Mouse (Mus musculus): ENCODE results near the gene Ube2q2. TPM values are rescaled to one million over a fixed set of nuclear protein-coding genes. Genes with fewer than 3 reads are reported as not detected.
"Not testable (repeated sequence)": the region's sequence is repeated elsewhere in the genome, so short reads cannot be mapped to it uniquely, and the experiment has no call there.

Gene Ube2q2
- polyA plus RNA-seq, 1 experiment, result 56.9 TPM

GRCm38 (mm10) chr9:55236235-55237165 lies 87.8 kb downstream of the Ube2q2 start:
- TF ChIP-seq POLR2A (IDR thresholded peaks at IDR 0.05; ENCODE audit: borderline replicate concordance, low read depth, low read length), result no peak
- no peak for TF ChIP-seq CTCF (IDR thresholded peaks at IDR 0.05; ENCODE audit: low read depth, low read length)
- no peak overlapping the region for H3K27ac ChIP-seq (ENCODE audit: insufficient read depth, low read depth, low read length)

DNA sequence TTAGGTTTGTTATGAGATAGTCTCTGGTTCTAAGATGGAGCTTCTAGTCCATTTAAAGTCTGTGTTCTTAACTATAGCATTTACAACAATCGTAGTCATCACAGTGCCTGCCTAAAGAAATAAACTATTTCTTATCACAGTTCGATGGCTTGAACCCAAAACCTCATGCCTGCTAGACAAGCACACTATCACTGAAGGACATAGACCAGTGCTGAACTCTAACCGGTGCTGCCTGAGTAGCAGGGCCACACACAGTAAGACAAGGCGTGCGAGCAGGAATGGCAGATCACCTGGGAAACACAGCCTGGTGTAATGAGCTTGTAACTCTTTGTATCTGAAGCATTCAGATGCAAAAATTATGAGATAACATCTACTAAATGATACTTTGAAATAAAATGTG lies 92.2 kb downstream of the Ube2q2 start:
- Histone ChIP-seq H3K4me3 (ENCODE audit: insufficient read depth, low read length) (no peak overlapping the region), H3K4me1 (ENCODE audit: control insufficient read depth, insufficient read depth, low read length) (peaks cover 2% of the 10 kb centered on the region; the same call in 1 of the 2 replicates), H3K27ac (ENCODE audit: insufficient read depth, low read depth, low read length) (no peak overlapping the region)
- TF ChIP-seq CTCF (IDR thresholded peaks at IDR 0.05; ENCODE audit: low read depth, low read length) (no peak), POLR2A (IDR thresholded peaks at IDR 0.05; ENCODE audit: borderline replicate concordance, low read depth, low read length) (no peak)

More at GRCm38 (mm10) chr9:55236235-55237165, 87.8 kb downstream of the Ube2q2 start:
- H3K4me1 ChIP-seq (ENCODE audit: control insufficient read depth, insufficient read depth, low read length), result no peaks in the 10 kb centered on the region
- no peak overlapping the region for H3K4me3 ChIP-seq (ENCODE audit: insufficient read depth, low read length)

DNA sequence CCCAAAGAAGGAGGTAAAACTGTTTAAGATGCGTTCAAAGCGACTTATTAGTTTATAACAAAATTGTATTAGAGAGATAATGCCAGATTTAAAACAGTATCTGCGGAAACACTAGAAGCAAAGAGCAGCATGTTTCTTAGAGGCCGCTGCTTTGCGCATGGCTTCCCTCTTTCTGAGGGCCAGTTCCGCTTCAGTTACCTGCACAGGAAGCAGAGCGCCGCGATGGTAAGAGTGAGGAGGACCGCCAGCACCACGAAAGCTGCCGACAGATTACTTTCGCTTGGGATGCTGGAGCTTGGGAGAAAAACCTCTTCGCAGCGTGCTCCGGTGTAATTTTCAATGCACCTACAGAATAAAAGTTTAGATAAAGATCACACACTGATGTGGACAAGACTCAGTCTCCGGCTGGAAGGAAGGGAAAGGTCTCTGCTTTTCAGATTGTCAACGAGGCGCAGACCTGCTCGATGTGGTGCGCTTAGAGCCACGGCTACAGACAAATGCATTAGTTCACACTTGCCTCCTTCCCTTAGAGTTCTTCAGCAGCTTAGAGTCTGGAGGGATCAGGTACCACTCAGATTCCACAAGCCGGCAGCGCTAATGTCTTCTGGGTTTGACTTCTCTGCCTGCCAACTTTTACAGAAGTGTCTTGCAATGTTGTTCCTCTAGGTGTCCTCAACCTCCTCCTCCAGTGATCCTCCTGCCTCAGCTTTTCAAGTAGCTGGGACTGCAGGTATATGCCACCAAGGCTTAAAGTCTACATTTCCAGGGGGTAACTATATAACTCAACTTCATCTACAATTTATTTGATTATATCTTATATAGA lies 93.4 kb downstream of the Ube2q2 start:
- H3K4me3 ChIP-seq (ENCODE audit: insufficient read depth, low read length), result no peak overlapping the region
- peaks cover 5% of the 10 kb centered on the region; the same call in 1 of the 2 replicates for H3K4me1 ChIP-seq (ENCODE audit: control insufficient read depth, insufficient read depth, low read length)
- no peak overlapping the region for H3K27ac ChIP-seq (ENCODE audit: insufficient read depth, low read depth, low read length)
- no peak for TF ChIP-seq POLR2A (IDR thresholded peaks at IDR 0.05; ENCODE audit: borderline replicate concordance, low read depth, low read length)
- no peak for TF ChIP-seq CTCF (IDR thresholded peaks at IDR 0.05; ENCODE audit: low read depth, low read length)

GRCm38 (mm10) chr9:55243280-55243679 lies 94.6 kb downstream of the Ube2q2 start:
- H3K27ac ChIP-seq (ENCODE audit: insufficient read depth, low read depth, low read length), result no peak overlapping the region

GRCm38 (mm10) chr9:55244079-55244478 lies 95.4 kb downstream of the Ube2q2 start:
- Histone ChIP-seq H3K4me3 (ENCODE audit: insufficient read depth, low read length) (no peak overlapping the region), H3K4me1 (ENCODE audit: control insufficient read depth, insufficient read depth, low read length) (peaks cover 7% of the 10 kb centered on the region; the same call in 1 of the 2 replicates), H3K27ac (ENCODE audit: insufficient read depth, low read depth, low read length) (no peak overlapping the region)
- no peak for TF ChIP-seq CTCF (IDR thresholded peaks at IDR 0.05; ENCODE audit: low read depth, low read length)
- no peak for TF ChIP-seq POLR2A (IDR thresholded peaks at IDR 0.05; ENCODE audit: borderline replicate concordance, low read depth, low read length)

More at GRCm38 (mm10) chr9:55243280-55243679, 94.6 kb downstream of the Ube2q2 start:
- Histone ChIP-seq H3K4me3 (ENCODE audit: insufficient read depth, low read length) (no peak overlapping the region), H3K4me1 (ENCODE audit: control insufficient read depth, insufficient read depth, low read length) (peaks cover 5% of the 10 kb centered on the region; the same call in 1 of the 2 replicates)
- TF ChIP-seq POLR2A (IDR thresholded peaks at IDR 0.05; ENCODE audit: borderline replicate concordance, low read depth, low read length), result no peak
- TF ChIP-seq CTCF (IDR thresholded peaks at IDR 0.05; ENCODE audit: low read depth, low read length), result no peak

DNA sequence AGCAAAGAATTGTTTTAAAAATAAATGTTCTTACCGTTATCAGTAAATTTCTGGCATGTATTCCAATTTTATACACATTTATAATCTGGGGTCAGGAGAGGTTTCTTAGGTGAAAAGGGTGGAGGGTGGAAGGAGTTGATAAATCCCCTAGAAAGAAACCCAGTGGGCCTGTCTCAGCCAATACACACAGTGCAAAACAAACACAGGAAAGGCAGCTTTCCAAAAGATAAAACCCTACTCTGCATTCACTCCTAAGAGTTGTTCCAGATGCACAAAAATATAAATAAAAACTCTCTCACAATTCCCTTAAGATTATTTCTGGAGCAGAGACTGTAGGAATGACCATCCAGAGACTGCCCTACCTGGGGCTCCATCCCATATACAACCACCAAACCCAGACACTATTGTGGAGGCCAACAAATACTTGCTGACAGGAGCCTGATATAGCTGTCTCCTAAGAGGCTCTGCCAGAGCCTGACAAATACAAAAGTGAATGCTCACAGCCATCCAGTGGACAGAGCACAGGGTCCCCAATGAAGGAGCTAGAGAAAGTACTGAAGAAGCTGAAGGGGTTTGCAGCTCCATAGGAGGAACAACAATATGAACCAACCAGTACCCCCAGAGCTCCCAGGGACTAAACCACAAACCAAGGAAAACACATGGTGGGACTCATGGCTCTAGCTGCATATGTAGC lies 96.5 kb downstream of the Ube2q2 start:
- H3K27ac ChIP-seq (ENCODE audit: insufficient read depth, low read depth, low read length); H3K4me1 ChIP-seq (ENCODE audit: control insufficient read depth, insufficient read depth, low read length); H3K4me3 ChIP-seq (ENCODE audit: insufficient read depth, low read length): not testable (repeated sequence)

DNA sequence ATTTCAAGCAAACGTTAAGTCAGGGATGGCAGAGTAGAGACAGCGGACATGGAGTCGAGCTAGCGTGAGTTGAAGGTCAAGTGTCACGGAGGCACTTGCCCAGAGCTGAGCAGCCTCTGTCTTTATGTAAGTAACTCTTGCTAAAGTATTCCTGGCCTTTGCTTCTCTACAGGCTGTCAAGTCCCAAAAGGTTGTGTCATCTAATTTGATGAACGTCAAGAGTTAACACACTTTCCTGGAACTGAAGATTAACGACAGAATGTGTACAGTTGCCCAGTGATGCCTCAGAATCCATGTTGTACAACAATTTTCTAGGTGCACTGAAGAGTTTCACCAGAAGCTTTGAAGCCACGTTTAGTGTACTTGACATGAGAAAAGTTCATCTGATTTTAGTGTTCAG lies 97.8 kb downstream of the Ube2q2 start:
- no peak overlapping the region for H3K4me3 ChIP-seq (ENCODE audit: insufficient read depth, low read length)

DNA sequence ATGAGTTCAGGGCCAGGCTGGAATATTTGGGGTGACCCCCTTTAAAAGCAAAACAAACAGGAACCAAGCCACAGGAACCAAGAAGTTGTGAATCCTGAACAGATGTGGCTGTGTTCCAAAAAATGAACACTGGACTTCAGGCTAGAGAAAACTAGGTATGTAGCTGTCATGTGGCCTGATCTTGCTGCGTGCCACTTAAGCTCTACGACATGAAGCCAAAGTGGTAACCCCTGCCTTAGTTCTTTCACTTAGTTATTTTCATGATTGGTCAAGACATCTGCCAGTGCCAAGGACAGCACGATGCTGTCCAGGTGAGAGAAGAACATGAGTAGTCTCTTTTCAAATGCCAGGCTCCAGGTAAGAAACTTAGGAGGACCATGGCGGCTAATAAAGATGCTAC lies 98.3 kb downstream of the Ube2q2 start:
- TF ChIP-seq CTCF (IDR thresholded peaks at IDR 0.05; ENCODE audit: low read depth, low read length) (no peak), POLR2A (IDR thresholded peaks at IDR 0.05; ENCODE audit: borderline replicate concordance, low read depth, low read length) (no peak)
- Histone ChIP-seq H3K4me1 (ENCODE audit: control insufficient read depth, insufficient read depth, low read length) (peaks cover 15% of the 10 kb centered on the region), H3K4me3 (ENCODE audit: insufficient read depth, low read length) (no peak overlapping the region), H3K27ac (ENCODE audit: insufficient read depth, low read depth, low read length) (no peak overlapping the region)

More for the DNA sequence above, 97.8 kb downstream of the Ube2q2 start:
- TF ChIP-seq CTCF (IDR thresholded peaks at IDR 0.05; ENCODE audit: low read depth, low read length) (no peak), POLR2A (IDR thresholded peaks at IDR 0.05; ENCODE audit: borderline replicate concordance, low read depth, low read length) (no peak)
- no peak overlapping the region for H3K27ac ChIP-seq (ENCODE audit: insufficient read depth, low read depth, low read length)
- peaks cover 15% of the 10 kb centered on the region for H3K4me1 ChIP-seq (ENCODE audit: control insufficient read depth, insufficient read depth, low read length)

GRCm38 (mm10) chr9:55248465-55248864 lies 99.8 kb downstream of the Ube2q2 start:
- no peak for TF ChIP-seq CTCF (IDR thresholded peaks at IDR 0.05; ENCODE audit: low read depth, low read length)
- no peak for TF ChIP-seq POLR2A (IDR thresholded peaks at IDR 0.05; ENCODE audit: borderline replicate concordance, low read depth, low read length)
- H3K27ac ChIP-seq (ENCODE audit: insufficient read depth, low read depth, low read length), result no peak overlapping the region
- H3K4me3 ChIP-seq (ENCODE audit: insufficient read depth, low read length), result no peak overlapping the region
- H3K4me1 ChIP-seq (ENCODE audit: control insufficient read depth, insufficient read depth, low read length), result peaks cover 21% of the 10 kb centered on the region
